Mouse (Mus musculus) adrenal gland, postnatal 25 days (tissue): ENCODE measurements around the gene Limk2. TPM values are rescaled to one million over a fixed set of nuclear protein-coding genes. Genes with fewer than 3 reads are reported as not detected.

ENCODE experiments used
- DNase-seq: peaks from one replicate; pipeline ENCODE4 v3.0.0; 2021; ENCODE audit warnings: mixed read lengths
- total RNA-seq: library from RNA; stranded (reverse); gene quantifications from 2 replicates; pipeline ENCODE4 v1.2.3, GENCODE M21; 2021

Limk2 gene
- total RNA-seq, 1 experiment from 2014 or later: 44.5 TPM

- DNase-seq: no peak
These were observed 74.8 kb downstream of the Limk2 start for GRCm38 (mm10) chr11:3334141-3334710.

- DNase-seq: no peak
These were observed 75.8 kb downstream of the Limk2 start for GRCm38 (mm10) chr11:3333111-3333695.

DNA sequence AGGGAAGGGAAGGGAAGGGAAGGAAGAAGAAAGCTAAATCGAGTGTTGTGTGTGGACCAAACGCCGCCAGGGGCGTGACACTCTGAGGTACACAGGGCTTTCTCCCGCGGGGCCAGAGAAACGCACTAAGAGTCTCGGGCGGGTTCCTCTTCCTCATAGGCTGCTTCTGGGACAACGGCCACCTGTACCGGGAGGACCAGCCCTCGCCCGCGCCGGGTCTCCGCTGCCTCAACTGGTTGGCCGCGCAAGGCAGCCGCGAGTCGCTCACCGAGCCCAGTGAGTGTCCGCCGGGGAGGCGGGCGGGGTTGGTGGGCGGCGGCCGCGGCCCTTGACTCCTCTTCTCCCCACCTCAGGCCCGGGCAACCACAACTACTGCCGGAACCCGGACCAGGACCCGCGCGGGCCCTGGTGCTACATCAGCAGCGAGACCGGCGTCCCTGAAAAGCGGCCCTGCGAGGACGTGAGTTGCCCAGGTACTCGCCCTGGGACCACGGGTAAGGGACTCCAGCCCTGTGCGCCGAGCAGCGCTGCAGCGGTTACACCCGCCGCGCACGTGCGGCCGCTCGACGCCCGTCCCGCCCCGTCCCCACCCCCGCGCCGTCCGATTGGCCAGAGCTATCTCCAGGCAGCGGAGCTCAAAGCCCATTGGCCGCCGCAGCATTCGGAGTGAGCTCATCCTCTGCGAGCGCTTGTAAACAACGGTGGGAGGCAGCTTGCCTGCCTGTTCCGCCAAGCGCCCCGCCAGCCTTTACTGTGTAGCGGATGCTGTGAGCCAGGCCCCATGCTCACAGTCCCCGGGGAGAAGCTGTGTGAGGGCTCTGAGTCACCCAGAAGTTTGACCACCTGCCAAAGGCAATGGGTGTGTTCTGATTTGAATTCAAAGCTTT lies 77.0 kb downstream of the Limk2 start:
- peak; percentile 94 for DNase-seq

GRCm38 (mm10) chr11:3330991-3331750 lies 77.8 kb downstream of the Limk2 start:
- no peak for DNase-seq

- peak; percentile 81 for DNase-seq
These were observed 78.4 kb downstream of the Limk2 start for GRCm38 (mm10) chr11:3330566-3330965.

GRCm38 (mm10) chr11:3329891-3330451 lies 79.0 kb downstream of the Limk2 start, which contains the start of gene Pik3ip1:
Pik3ip1 (plus strand) TSS chr11:3330401.
- no peak for DNase-seq

DNA sequence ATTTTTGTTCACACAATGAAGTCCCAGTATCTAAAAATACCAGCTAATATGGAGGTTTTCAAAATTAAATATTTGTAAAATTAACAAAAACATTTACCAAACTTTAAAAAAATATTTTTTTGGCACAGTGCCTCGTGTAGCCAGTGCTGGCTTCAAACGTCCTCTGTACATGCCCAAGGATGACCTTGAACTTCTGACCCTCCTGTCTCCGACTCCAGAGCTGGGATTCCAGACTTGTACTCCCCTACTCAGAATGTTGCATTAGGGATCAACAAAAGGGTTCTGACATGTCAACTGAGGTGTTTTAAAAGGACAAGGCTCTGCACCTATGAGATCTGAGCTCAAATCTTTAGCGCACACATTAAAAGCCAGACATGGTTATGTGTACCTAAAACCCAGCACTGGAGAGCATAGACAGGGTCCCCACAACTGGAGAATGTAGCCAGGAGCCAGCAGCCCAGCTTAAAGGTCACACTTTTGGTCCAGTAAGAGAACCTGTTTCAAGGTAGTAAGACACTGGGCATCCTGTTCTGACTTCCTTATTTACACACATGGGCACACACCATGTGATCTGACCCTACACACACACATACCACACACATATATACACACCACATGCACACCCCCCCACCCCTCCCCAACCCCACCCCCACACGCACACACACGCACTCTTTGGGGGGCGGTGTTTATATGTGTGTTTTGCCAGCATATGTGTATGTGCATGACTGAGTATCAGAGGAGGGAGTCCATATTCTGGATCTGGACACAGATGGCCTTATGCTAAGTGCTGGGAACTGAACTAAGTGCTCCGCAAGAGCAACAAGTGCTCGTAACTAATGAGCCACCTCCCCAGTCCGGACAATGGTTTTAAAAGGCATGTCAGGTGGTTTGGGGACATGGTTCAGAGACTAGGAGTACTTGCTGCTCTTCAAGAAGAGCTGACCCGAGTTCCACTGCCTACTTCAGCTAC lies 79.9 kb downstream of the Limk2 start:
- DNase-seq: no peak

- DNase-seq: no peak
These were observed 80.7 kb downstream of the Limk2 start for GRCm38 (mm10) chr11:3328271-3328670.

DNA sequence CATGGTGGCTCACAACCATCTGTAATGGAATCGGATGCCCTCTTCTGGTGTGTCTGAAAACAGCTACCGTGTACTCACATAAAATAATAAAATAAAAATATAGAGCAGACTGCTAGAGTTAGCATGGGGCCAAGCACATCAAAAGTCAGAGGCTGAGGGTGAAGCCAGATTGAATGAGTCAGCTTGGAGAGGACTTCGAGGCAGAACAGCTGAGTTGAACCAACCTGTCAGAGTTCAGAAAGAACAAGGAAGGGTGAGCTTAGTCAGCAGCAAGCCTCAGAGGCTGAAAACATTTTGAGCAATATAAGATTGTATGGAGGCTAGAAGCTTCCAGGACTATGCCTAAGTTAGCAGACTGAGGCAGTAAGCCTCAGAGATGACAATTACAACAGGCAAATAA lies 90.7 kb downstream of the Limk2 start:
- DNase-seq: no peak

- DNase-seq: peak; percentile 74
These were observed 94.8 kb downstream of the Limk2 start for GRCm38 (mm10) chr11:3314148-3314547.

GRCm38 (mm10) chr11:3313294-3313693 lies 95.7 kb downstream of the Limk2 start:
- DNase-seq: no peak

DNA sequence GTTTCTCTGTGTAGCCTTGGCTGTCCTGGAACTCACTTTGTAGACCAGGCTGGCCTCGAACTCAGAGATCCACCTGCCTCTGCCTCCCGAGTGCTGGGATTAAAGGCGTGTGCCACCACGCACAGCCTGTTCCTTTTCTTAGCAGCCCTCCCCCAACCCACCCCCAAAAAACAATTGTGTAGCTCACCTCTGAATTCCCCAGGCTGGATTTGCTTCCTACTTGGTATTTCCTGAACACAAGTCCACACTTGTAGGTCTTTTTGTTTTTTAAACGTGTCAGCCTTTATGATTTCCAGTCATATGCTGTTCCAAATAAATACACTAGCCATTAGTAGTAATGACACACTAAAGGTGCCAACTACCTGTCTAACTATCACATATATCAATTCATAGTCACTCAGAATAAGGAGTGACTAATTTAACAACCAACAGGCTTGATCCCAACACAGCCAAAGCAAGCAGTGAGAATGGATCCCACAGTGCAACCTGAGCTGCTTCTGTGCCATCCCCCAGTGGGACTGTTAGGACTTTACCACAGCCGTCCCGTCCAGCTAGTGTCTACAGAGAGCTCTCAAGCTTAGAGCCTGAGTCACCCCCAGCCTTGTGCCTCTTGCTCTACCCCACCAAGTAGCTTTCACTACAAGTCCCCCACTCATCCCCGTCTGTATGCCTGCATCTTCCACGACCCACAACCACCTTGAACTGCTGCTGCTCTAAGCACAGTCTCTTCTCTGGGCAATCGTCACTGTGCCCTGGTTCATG lies 97.2 kb downstream of the Limk2 start:
- no peak for DNase-seq

- no peak for DNase-seq
These were observed 98.0 kb downstream of the Limk2 start for GRCm38 (mm10) chr11:3310789-3311585.

DNA sequence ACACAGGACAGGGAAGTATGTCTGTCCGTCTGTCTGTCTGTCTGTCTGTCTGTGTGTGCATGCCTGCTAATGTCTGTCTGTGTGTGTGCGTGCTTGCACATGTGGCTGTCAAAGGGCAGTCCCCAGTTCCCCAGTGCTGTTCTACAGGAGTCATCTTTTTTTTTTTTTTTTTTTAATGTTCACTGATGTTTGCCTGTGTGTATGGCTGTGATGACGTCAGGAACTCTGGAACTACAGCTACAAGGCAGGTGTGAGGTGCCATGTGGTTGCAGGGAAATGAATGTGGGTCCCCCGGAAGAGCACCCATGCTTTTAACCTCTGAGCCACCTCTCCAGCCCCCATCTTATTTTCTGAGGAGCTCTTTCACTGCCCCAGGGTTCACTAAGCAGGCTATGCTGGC lies 99.1 kb downstream of the Limk2 start:
- no peak for DNase-seq

GRCm38 (mm10) chr11:3307875-3308274 lies 101.1 kb downstream of the Limk2 start:
- no peak for DNase-seq

GRCm38 (mm10) chr11:3305821-3306220 lies 103.2 kb downstream of the Limk2 start:
- DNase-seq: no peak

- no peak for DNase-seq
These were observed 106.2 kb downstream of the Limk2 start for GRCm38 (mm10) chr11:3302792-3303191.

- no peak for DNase-seq
These were observed 106.6 kb downstream of the Limk2 start for GRCm38 (mm10) chr11:3302385-3302784.

DNA sequence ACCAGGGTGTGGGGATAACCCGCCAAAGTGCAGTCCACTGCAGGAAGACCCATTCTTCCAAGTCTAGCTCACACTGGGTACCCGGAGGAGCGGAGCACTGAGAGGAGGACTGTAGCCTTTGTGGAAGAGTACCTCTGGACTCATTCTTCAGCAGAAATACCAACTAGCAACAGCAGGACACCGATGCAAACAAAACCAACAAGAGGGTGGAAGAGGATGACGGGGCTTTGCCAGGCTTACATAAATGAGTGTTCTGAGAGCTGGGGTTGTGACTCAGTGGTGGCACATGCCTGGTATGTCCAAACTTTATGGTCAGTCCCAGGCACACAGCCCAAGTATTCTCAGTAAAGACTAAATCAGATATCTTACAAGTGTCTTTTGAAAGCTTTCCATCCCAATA lies 107.9 kb downstream of the Limk2 start:
- no peak for DNase-seq
